Mouse (Mus musculus): ENCODE measurements at regions not wholly inside any gene's neighbourhood (a gene's known extent, or its start where the extent isn't known, plus 50 kb on each side); places are given as distances from the start of the nearest gene placed in this dataset.

DNA sequence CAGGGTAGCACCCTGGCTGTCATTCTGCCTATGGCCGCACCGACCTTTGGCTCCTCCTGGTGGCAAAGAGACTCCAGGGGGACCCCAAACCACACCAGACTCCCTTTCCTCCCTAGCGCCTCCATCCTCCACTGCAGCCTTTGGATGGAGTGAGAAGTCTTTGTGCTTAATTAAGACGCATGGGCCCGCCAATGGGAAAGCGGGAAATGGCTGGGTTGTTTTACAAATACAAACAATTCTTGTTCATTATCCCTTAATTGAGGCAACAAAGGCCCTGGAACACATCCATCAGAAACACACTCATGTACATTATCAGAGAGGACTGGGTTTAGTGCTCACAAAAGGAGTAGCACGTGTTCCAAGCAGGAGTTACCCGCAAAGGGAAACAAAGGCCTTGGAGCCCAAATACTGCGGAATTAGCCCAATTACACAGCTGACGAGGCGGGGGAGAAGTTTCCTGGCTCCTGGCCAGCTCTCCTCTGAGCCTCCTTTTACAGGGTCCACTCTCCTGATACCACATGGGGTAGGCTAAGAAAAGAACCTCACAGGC, 122.1 kb downstream of the Tpra1 start:
- no peak for TF ChIP-seq CTCF (IDR thresholded peaks at IDR 0.05; ENCODE audit: low read depth, low read length)
- no peak for TF ChIP-seq GATA2 (IDR thresholded peaks at IDR 0.05; ENCODE audit: borderline replicate concordance, low read depth, low read length)
- no peak for TF ChIP-seq TAL1 (conservative IDR thresholded peaks at IDR 0.05; ENCODE audit: low read depth, low read length)
